Mouse (Mus musculus) left cerebral cortex, postnatal 4 days (tissue): ENCODE data around the gene Pkd1l1. TPM values are rescaled to one million over a fixed set of nuclear protein-coding genes. Genes with fewer than 3 reads are reported as not detected.

Experiments
- DNase-seq: peaks from one replicate; pipeline ENCODE4 v3.0.0-alpha.2; 2022
- intact Hi-C: fragments of 180-260 bp; cut with DNase I; formaldehyde crosslinking; loops from one replicate; pipeline ENCODE4 v1.15.1; 2025
- total RNA-seq, 2 experiments: library from RNA; stranded (reverse); gene quantifications; 2 replicates each; pipeline ENCODE4 v1.2.3; 2021

Gene Pkd1l1
- total RNA-seq, 2 experiments from 2014 or later: 0.08 TPM; not detected in 1

GRCm38 (mm10) chr11:8828836-8829526 lies 144.1 kb downstream of the Pkd1l1 start:
- no peak for DNase-seq
- intact Hi-C loops: no loop called here

DNA sequence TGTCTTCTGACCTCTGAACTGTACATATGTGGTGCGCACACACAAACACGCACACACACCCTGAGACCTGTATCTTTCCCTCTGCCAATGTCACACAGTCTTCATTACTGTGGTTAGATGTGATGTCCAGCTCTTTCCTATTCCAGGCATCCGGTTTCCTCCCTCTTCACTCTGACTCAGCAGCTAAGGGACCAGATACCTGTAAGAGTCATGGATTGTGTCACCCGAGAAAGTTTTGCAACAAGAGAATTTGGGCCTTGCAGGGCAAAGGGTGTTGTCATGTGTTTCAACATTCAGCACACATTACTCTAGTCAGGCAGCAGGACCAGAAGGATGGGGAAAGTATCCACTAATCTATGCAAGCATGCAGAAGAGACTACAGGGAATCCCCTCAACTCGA lies 146.5 kb downstream of the Pkd1l1 start:
- no peak for DNase-seq
- intact Hi-C loops: no loop called here

DNA sequence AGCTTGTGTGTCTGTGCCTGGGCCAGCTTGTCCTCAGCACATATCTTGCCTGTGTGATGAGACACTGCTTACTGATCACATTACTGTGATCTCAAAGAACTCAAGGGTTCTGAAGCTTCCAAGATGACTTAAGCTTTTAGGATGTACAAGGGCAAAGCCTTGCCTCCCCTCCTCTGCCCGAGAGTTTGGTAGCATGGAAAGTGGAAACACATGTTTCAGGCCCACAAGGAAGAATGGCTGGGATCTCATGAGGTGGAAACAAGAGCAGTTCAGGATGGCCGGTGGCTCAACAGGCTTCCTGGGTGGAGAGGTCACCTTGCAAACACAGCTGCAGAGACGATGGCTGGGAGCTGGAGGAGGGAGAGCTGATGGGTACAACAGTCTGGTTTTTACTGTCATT lies 147.0 kb downstream of the Pkd1l1 start:
- intact Hi-C loops: no loop called here
- DNase-seq: no peak

- intact Hi-C loops: no loop called here
- no peak for DNase-seq
Measured at GRCm38 (mm10) chr11:8825413-8825812, 147.7 kb downstream of the Pkd1l1 start.

DNA sequence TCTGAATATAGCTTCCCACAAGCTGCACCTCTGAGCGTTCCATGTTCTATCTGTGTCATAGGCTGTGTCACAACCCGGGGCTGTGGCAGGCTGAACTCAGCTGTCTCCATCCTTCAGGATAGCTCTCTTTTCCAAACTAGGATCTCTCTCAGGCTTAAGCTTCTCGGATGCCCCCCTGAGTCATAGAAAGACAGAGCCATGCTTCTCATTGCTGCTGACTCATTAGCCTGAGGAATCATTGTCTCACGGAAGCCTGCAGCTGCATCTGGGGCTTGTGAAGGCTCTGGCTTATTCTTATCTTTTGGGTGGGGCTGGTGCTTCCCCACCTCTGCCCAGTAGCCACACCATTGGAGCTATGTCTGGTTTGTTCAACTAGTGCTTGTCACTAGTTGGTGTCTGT lies 151.7 kb downstream of the Pkd1l1 start:
- intact Hi-C loops: no loop called here

DNA sequence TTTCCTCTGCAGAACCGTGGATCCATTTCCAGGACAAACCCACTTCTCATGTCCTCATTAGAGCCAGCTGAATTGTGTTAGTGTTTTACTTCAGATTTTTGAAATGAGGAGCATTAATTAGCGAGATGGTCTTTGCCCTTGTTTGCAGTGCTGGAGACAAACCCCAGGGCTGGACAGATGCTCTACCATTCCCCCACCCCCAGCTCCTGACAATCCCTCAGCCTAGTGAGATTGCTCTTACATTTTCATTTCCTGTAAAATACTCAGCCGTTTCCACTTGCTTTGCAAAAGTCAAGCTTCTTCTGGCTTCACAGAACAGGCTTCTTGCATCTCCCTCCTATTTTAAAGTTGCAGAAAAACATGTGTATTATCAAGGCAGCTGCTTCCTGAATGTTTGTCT lies 155.7 kb downstream of the Pkd1l1 start:
- no peak for DNase-seq
- intact Hi-C loops: no loop called here

More for the DNA sequence above, 151.7 kb downstream of the Pkd1l1 start:
- DNase-seq: no peak

- peak; percentile 34 for DNase-seq
- intact Hi-C loops: no loop called here
Measured at GRCm38 (mm10) chr11:8814097-8814790, 158.8 kb downstream of the Pkd1l1 start.

- intact Hi-C loops: no loop called here
Measured at GRCm38 (mm10) chr11:8811506-8812100, 161.5 kb downstream of the Pkd1l1 start.

DNA sequence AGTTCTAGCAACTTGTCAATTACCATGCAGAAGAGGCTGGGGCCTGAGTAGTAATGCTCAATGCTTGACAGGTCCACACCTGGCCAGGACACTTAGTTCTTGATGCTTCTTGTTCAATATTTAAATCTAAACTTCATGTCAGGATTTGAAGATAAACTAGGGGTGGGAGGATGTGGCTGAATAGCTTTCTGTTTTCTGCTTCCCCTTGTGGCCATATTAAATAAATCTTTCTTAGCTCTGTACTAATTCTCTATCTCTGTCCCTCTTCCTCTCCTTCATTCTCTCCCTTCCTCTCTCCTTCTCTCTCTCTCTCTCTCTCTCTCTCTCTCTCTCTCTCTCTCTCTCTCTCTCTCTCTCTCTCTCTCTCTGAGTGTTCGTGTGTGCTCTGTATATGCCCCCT lies 163.4 kb downstream of the Pkd1l1 start:
- DNase-seq: no peak

More at GRCm38 (mm10) chr11:8811506-8812100, 161.5 kb downstream of the Pkd1l1 start:
- DNase-seq: no peak

GRCm38 (mm10) chr11:8807009-8807408 lies 166.1 kb downstream of the Pkd1l1 start:
- DNase-seq: peak; percentile 26

More for the DNA sequence above, 163.4 kb downstream of the Pkd1l1 start:
- intact Hi-C loops: no loop called here

GRCm38 (mm10) chr11:8804178-8804577 lies 168.9 kb downstream of the Pkd1l1 start:
- intact Hi-C loops: no loop called here
- peak; percentile 13 for DNase-seq

More at GRCm38 (mm10) chr11:8807009-8807408, 166.1 kb downstream of the Pkd1l1 start:
- intact Hi-C loops: no loop called here

DNA sequence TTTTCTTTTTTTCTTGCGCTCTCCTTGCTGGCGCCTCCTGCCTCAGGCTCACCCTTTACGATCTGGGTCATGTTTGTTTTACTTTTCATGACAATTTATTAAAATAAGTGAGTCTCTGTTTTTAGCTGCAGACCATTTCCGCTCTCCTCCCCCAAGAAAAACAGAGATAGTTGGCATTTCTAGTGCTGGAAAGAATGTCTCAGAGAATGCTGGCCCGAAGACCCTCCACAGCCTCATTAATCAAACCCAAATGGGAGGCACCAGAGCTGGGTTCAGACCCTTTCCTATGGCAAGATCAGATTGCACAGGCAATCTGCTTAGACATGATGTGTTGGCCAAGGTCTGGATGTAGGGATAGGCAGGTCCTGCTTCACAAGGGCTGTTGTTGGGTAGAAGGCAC lies 175.6 kb downstream of the Pkd1l1 start:
- DNase-seq: no peak
- intact Hi-C loops: no loop called here

DNA sequence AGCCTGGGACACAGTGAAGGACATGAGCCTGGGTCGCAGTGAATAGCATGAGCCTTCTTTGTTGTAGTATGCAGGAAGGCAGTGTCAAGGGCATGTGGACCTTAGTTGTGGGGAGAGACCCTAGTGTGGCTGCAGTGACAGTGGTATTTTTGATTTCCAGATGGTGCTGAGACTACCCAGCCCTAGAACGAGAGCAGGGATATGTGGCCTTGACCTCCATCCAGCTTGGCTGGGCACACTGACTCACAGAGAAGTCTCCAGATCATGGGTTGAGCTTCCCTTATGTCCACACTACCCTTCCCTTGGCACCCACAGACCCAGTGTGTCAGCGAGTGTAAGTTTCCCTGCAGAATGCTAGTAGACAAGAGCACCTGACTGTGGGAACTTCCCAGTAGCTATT lies 178.0 kb downstream of the Pkd1l1 start:
- intact Hi-C loops: no loop called here
- no peak for DNase-seq

DNA sequence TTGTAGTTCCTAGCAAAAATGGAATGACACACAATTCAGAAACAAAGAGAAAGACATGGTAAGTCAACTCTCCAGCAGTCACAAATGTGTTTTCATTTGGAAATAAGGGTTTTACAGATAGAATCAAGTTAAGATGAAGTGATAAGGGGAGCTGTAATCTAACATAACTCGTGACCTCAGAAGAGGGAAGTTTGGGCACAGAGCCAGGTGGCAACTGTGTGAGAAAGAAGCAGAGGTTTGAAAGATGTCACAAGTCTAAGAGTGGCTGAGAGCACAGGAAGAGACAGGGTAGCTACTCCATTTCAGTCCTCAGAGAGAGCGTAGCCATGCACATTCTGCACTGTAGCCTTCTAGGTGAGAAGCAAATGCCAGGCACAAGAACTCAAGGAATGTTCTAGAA lies 180.9 kb downstream of the Pkd1l1 start:
- peak; percentile 15 for DNase-seq
- intact Hi-C loops: no loop called here

- DNase-seq: no peak
- intact Hi-C loops: no loop called here
Measured at GRCm38 (mm10) chr11:8789186-8789585, 183.9 kb downstream of the Pkd1l1 start.

DNA sequence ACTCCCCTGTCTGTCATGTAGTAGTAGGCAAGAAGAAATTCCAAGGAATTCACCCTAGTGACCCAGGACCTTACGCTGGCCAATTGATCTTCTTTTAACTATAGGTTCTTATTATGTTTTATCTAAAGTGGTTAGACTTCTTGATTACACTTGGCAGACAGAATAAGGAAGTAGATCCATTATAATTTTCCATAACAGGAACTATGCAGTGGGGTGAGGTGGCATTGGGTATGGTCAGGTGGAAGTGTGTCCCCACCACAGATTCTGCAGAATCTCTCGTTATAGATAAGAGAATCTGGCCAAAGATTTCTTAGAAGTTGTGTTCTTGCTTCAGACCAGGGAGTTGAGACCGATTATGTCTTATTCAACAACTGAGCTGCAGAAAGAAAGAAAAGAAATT lies 185.5 kb downstream of the Pkd1l1 start:
- DNase-seq: no peak
- intact Hi-C loops: no loop called here

GRCm38 (mm10) chr11:8784413-8784812 lies 188.7 kb downstream of the Pkd1l1 start:
- no peak for DNase-seq
- intact Hi-C loops: no loop called here

- no peak for DNase-seq
- intact Hi-C loops: no loop called here
Measured at GRCm38 (mm10) chr11:8782141-8782465, 191.0 kb downstream of the Pkd1l1 start.

GRCm38 (mm10) chr11:8781308-8782140 lies 191.5 kb downstream of the Pkd1l1 start:
- intact Hi-C loops: no loop called here
- no peak for DNase-seq

DNA sequence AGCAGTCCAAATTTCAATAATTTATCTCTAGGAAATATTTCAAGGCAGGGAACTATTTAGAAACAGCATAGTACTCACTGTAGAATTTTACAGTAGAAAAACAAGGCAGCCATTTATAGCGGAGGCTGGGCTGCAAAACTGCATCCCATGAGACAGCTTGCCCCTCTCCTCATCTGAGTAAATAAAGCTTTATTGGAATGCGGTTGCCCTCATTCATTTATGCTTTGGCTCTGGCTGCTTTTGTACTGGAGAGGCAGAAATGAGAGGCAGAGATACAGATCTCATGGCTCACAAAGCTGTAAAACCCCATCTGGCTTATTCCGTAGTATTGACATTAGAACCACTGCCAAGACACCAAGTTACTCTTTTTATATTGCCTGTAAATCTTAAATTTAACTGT lies 193.6 kb downstream of the Pkd1l1 start:
- DNase-seq: no peak
- intact Hi-C loops: no loop called here
